Mouse (Mus musculus): ENCODE results near the gene Vmn1r95. TPM values are rescaled to one million over a fixed set of nuclear protein-coding genes. Genes with fewer than 3 reads are reported as not detected.
"Not testable (repeated sequence)": the region's sequence is repeated elsewhere in the genome, so short reads cannot be mapped to it uniquely, and the experiment has no call there.

The Vmn1r95 gene
- not detected in 2 replicates for polyA plus RNA-seq (2016; fragmentation: Nextera tagmentation; extraction: Ambion mirVana)

GRCm38 (mm10) chr7:20193410-20193809, at the start of gene Vmn1r95:
TSS of gene Vmn1r95 (plus strand) at chr7:20193710.
- ATAC-seq (ENCODE audit: insufficient number of reproducible peaks, insufficient read depth, low FRiP score, low TSS enrichment); H3K4me3 ChIP-seq; H3K36me3 ChIP-seq; H3K4me1 ChIP-seq; H3K27me3 ChIP-seq; H3K9ac ChIP-seq; H3K27ac ChIP-seq; H3K9me3 ChIP-seq; H3K4me2 ChIP-seq (replicated peaks): not testable (repeated sequence)
- no CpG with 5 or more reads among the region's 3 CpGs for WGBS

GRCm38 (mm10) chr7:20168277-20168676, 25.2 kb upstream of the Vmn1r95 start, which contains the start of gene Vmn1r94:
TSS of gene Vmn1r94 (minus strand) at chr7:20168377.
- ATAC-seq (ENCODE audit: insufficient number of reproducible peaks, insufficient read depth, low FRiP score, low TSS enrichment); H3K27me3 ChIP-seq; H3K4me2 ChIP-seq (replicated peaks); H3K4me3 ChIP-seq; H3K27ac ChIP-seq; H3K36me3 ChIP-seq; H3K9ac ChIP-seq; H3K4me1 ChIP-seq; H3K9me3 ChIP-seq: not testable (repeated sequence)
- WGBS = no CpG with 5 or more reads among the region's 3 CpGs

GRCm38 (mm10) chr7:20205507-20205906, 12.0 kb downstream of the Vmn1r95 start, which contains the start of gene Gm6164:
TSS of gene Gm6164 (minus strand) at chr7:20205607.
- not testable (repeated sequence) for H3K36me3 ChIP-seq; H3K4me2 ChIP-seq (replicated peaks); H3K4me1 ChIP-seq; H3K27me3 ChIP-seq; ATAC-seq (ENCODE audit: insufficient number of reproducible peaks, insufficient read depth, low FRiP score, low TSS enrichment); H3K9me3 ChIP-seq; H3K9ac ChIP-seq; H3K27ac ChIP-seq; H3K4me3 ChIP-seq
- WGBS = no CpG with 5 or more reads among the region's 2 CpGs

GRCm38 (mm10) chr7:20233728-20234127, 40.2 kb downstream of the Vmn1r95 start, which contains the start of gene Gm4498:
TSS of gene Gm4498 (minus strand) at chr7:20233828.
- H3K27me3 ChIP-seq; H3K9me3 ChIP-seq; H3K36me3 ChIP-seq; H3K9ac ChIP-seq; H3K4me1 ChIP-seq; ATAC-seq (ENCODE audit: insufficient number of reproducible peaks, insufficient read depth, low FRiP score, low TSS enrichment); H3K27ac ChIP-seq; H3K4me3 ChIP-seq; H3K4me2 ChIP-seq (replicated peaks): not testable (repeated sequence)
- WGBS = no CpG with 5 or more reads among the region's 2 CpGs

Other genes starting within 250 kb of the Vmn1r95 start
- gene Igsf23, start 243.0 kb upstream of the Vmn1r95 start, polyA plus RNA-seq (2016; fragmentation: Nextera tagmentation; extraction: Ambion mirVana) = 0.41 TPM in 1 of 2 replicates, not detected in the other
- not detected in 2 replicates for gene Ceacam20, start 228.3 kb upstream of the Vmn1r95 start, polyA plus RNA-seq (2016; fragmentation: Nextera tagmentation; extraction: Ambion mirVana)
- not detected in 2 replicates for gene Nlrp9b, start 202.2 kb upstream of the Vmn1r95 start, polyA plus RNA-seq (2016; fragmentation: Nextera tagmentation; extraction: Ambion mirVana)
- gene Vmn1r91, start 94.0 kb upstream of the Vmn1r95 start, polyA plus RNA-seq (2016; fragmentation: Nextera tagmentation; extraction: Ambion mirVana) = not detected in 2 replicates
- not detected in 2 replicates for gene Gm16442, start 71.1 kb upstream of the Vmn1r95 start, polyA plus RNA-seq (2016; fragmentation: Nextera tagmentation; extraction: Ambion mirVana)
- gene Vmn1r93, start 54.6 kb upstream of the Vmn1r95 start, polyA plus RNA-seq (2016; fragmentation: Nextera tagmentation; extraction: Ambion mirVana) = not detected in 2 replicates
- not detected in 2 replicates for gene Vmn1r94, start 25.3 kb upstream of the Vmn1r95 start, polyA plus RNA-seq (2016; fragmentation: Nextera tagmentation; extraction: Ambion mirVana)
- gene Gm6164, start 11.9 kb downstream of the Vmn1r95 start, polyA plus RNA-seq (2016; fragmentation: Nextera tagmentation; extraction: Ambion mirVana) = not detected in 2 replicates
- not detected in 2 replicates for gene Gm4498, start 40.1 kb downstream of the Vmn1r95 start, polyA plus RNA-seq (2016; fragmentation: Nextera tagmentation; extraction: Ambion mirVana)
- gene Gm5890, start 69.1 kb downstream of the Vmn1r95 start, polyA plus RNA-seq (2016; fragmentation: Nextera tagmentation; extraction: Ambion mirVana) = not detected in 2 replicates
- gene Gm4133, start 140.4 kb downstream of the Vmn1r95 start, polyA plus RNA-seq (2016; fragmentation: Nextera tagmentation; extraction: Ambion mirVana) = not detected in 2 replicates
- not detected in 2 replicates for gene Gm5728, start 181.7 kb downstream of the Vmn1r95 start, polyA plus RNA-seq (2016; fragmentation: Nextera tagmentation; extraction: Ambion mirVana)
- not detected in 2 replicates for gene Vmn1r100, start 224.2 kb downstream of the Vmn1r95 start, polyA plus RNA-seq (2016; fragmentation: Nextera tagmentation; extraction: Ambion mirVana)
- gene Vmn1r101, start 248.9 kb downstream of the Vmn1r95 start, polyA plus RNA-seq (2016; fragmentation: Nextera tagmentation; extraction: Ambion mirVana) = not detected in 2 replicates